Mouse (Mus musculus) liver, postnatal 0 days (tissue): Measurements from ENCODE around the gene Gatad2b.

Experiments used
- CTCF ChIP-seq: sonication (generic); IDR thresholded peaks from 2 replicates; pipeline ENCODE4 v1.5.1; 2016; ENCODE audit warnings: antibody characterized with exemption, low read depth
- EP300 ChIP-seq: IDR thresholded peaks from 2 replicates; pipeline ENCODE4 v1.6.1; 2016; ENCODE audit warnings: antibody characterized with exemption, low read depth, mild to moderate bottlenecking

- TF ChIP-seq CTCF (no peak), EP300 (no peak)
These were observed 79.8 kb downstream of the Gatad2b start for GRCm38 (mm10) chr3:90372817-90373216.
